Mouse (Mus musculus): ENCODE data around the gene Pakap. TPM values are rescaled to one million over a fixed set of nuclear protein-coding genes. Genes with fewer than 3 reads are reported as not detected.
"Not testable (repeated sequence)": the region's sequence is repeated elsewhere in the genome, so short reads cannot be mapped to it uniquely, and the experiment has no call there.

The Pakap gene
- total RNA-seq, 2 experiments from 2014 or later, result 56.9 to 65.9 TPM

- no peak for DNase-seq (ENCODE audit: low spot score in 2 of 2)
These were observed 293.9 kb downstream of the Pakap start for GRCm38 (mm10) chr4:57861856-57862255.

- no peak for DNase-seq (ENCODE audit: low spot score in 2 of 2)
These were observed 294.4 kb downstream of the Pakap start for GRCm38 (mm10) chr4:57862269-57862986.

GRCm38 (mm10) chr4:57866088-57866487 lies 298.1 kb downstream of the Pakap start:
- DNase-seq (ENCODE audit: low spot score in 2 of 2), result no peak

GRCm38 (mm10) chr4:57866990-57867389 lies 299.0 kb downstream of the Pakap start:
- DNase-seq (ENCODE audit: low spot score in 2 of 2), result no peak

- DNase-seq (ENCODE audit: low spot score in 2 of 2), result no peak
These were observed 299.5 kb downstream of the Pakap start for GRCm38 (mm10) chr4:57867454-57867853.

GRCm38 (mm10) chr4:57879137-57879536 lies 311.2 kb downstream of the Pakap start:
- DNase-seq (ENCODE audit: low spot score in 2 of 2), result no peak

GRCm38 (mm10) chr4:57879804-57880357 lies 311.9 kb downstream of the Pakap start:
- peak; percentile 52 to 64 for DNase-seq (ENCODE audit: low spot score in 2 of 2)

GRCm38 (mm10) chr4:57883520-57884421 lies 315.8 kb downstream of the Pakap start:
- no peak for DNase-seq (ENCODE audit: low spot score in 2 of 2)

- no peak for DNase-seq (ENCODE audit: low spot score in 2 of 2)
These were observed 316.5 kb downstream of the Pakap start for GRCm38 (mm10) chr4:57884511-57884910.

GRCm38 (mm10) chr4:57885186-57885585 lies 317.2 kb downstream of the Pakap start:
- DNase-seq (ENCODE audit: low spot score in 2 of 2), result no peak

GRCm38 (mm10) chr4:57886066-57886887 lies 318.3 kb downstream of the Pakap start:
- DNase-seq (ENCODE audit: low spot score in 2 of 2), result peak; percentile 38 to 55

- DNase-seq (ENCODE audit: low spot score in 2 of 2), result no peak
These were observed 318.9 kb downstream of the Pakap start for GRCm38 (mm10) chr4:57886888-57887230.

GRCm38 (mm10) chr4:57888246-57888645 lies 320.3 kb downstream of the Pakap start:
- DNase-seq (ENCODE audit: low spot score in 2 of 2), result no peak

GRCm38 (mm10) chr4:57888978-57889377 lies 321.0 kb downstream of the Pakap start:
- not testable (repeated sequence) for DNase-seq (ENCODE audit: low spot score in 2 of 2)

GRCm38 (mm10) chr4:57889773-57890172 lies 321.8 kb downstream of the Pakap start:
- no peak for DNase-seq (ENCODE audit: low spot score in 2 of 2)

- DNase-seq (ENCODE audit: low spot score in 2 of 2), result no peak
These were observed 324.1 kb downstream of the Pakap start for GRCm38 (mm10) chr4:57892001-57892586.

GRCm38 (mm10) chr4:57895140-57895539 lies 327.2 kb downstream of the Pakap start:
- DNase-seq (ENCODE audit: low spot score in 2 of 2), result no peak

- no peak for DNase-seq (ENCODE audit: low spot score in 2 of 2)
These were observed 327.9 kb downstream of the Pakap start for GRCm38 (mm10) chr4:57895902-57896301.

GRCm38 (mm10) chr4:57896631-57897030 lies 328.7 kb downstream of the Pakap start:
- DNase-seq (ENCODE audit: low spot score in 2 of 2), result no peak

- no peak for DNase-seq (ENCODE audit: low spot score in 2 of 2)
These were observed 333.2 kb downstream of the Pakap start for GRCm38 (mm10) chr4:57901210-57901609.

- DNase-seq (ENCODE audit: low spot score in 2 of 2), result no peak
These were observed 334.6 kb downstream of the Pakap start for GRCm38 (mm10) chr4:57902619-57903018.
